Mouse (Mus musculus): Measurements from ENCODE around the gene Cntnap1.
A peak's percentile ranks its signal among the peaks of the same experiment; 100 is the strongest.
"Not testable (repeated sequence)": the region's sequence is repeated elsewhere in the genome, so short reads cannot be mapped to it uniquely, and the experiment has no call there.

Cntnap1 gene

GRCm38 (mm10) chr11:101151063-101151462 lies 19.3 kb upstream of the Cntnap1 start:
- no peak for DNase-seq

GRCm38 (mm10) chr11:101152825-101153224 lies 17.5 kb upstream of the Cntnap1 start:
- no peak for DNase-seq

- DNase-seq = no peak
Measured at GRCm38 (mm10) chr11:101154648-101155047, 15.7 kb upstream of the Cntnap1 start.

DNA sequence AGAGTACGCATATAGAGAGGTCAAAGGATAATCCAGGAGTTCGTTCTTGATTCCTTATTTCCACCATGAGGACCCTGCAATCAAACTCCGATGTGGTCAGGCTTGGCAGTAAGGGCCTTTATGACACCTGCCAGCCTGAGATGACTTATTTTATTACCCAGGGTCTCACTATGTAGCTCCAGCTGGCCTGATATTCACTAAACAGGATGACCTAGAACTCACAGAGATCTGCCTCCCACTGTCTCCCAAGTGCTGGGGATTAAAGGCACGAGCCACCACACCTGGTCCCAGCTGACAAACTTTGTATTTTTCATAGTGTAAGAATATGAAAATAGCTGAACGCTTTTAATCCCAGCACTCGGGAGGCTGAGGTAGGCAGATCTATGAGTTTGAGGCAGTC lies 15.2 kb upstream of the Cntnap1 start:
- DNase-seq = no peak

- DNase-seq = peak; percentile 79
Measured at GRCm38 (mm10) chr11:101155728-101156371, 14.5 kb upstream of the Cntnap1 start, which contains the start of gene Tubg2. Gene Tubg2, plus strand, starts transcription at chr11:101155907.

- not testable (repeated sequence) for DNase-seq
Measured at GRCm38 (mm10) chr11:101160151-101160550, 10.2 kb upstream of the Cntnap1 start.

- DNase-seq = not testable (repeated sequence)
Measured at GRCm38 (mm10) chr11:101160981-101161505, 9.3 kb upstream of the Cntnap1 start.

DNA sequence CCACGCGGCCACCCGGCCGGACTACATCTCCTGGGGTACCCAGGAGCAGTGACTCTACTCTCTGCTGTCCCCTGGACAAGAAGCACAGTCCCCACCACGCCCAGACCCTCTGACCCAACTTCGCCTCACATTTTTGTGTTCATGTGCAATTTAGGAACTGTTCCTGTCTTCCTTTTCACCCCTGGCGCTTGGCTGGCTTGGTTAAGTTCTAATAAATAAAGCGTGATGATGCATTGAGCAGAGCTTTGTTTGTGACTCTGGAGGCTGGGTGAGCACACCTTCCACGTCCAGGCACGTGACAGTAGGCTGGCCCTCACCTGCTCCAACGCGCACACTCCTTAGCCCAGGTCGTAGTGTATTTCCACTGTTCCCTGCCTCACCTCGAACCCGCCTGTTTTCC lies 8.8 kb upstream of the Cntnap1 start:
- no peak for DNase-seq

GRCm38 (mm10) chr11:101162301-101162700 lies 8.0 kb upstream of the Cntnap1 start:
- DNase-seq = no peak

DNA sequence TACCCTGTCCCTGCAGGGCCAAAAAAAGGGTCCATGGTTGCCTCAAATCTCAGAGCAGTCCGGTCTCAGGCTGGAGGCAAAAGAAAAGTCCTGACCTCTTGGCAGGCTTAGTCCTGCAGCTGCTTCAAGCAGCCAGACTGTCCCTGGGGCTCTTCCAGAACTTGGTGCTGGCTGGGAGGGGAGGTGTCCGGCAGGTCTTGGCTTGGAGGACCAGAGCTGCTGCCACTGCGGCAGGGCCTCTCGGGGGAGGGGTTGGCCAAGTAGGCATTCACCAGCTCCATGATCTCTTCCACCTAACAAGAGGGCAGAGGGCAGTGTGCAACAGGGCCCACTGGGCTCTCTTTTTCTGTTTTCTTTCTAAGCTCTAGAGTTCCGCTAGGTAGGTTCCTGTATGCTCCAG lies 7.6 kb upstream of the Cntnap1 start:
- DNase-seq = peak; percentile 68

DNA sequence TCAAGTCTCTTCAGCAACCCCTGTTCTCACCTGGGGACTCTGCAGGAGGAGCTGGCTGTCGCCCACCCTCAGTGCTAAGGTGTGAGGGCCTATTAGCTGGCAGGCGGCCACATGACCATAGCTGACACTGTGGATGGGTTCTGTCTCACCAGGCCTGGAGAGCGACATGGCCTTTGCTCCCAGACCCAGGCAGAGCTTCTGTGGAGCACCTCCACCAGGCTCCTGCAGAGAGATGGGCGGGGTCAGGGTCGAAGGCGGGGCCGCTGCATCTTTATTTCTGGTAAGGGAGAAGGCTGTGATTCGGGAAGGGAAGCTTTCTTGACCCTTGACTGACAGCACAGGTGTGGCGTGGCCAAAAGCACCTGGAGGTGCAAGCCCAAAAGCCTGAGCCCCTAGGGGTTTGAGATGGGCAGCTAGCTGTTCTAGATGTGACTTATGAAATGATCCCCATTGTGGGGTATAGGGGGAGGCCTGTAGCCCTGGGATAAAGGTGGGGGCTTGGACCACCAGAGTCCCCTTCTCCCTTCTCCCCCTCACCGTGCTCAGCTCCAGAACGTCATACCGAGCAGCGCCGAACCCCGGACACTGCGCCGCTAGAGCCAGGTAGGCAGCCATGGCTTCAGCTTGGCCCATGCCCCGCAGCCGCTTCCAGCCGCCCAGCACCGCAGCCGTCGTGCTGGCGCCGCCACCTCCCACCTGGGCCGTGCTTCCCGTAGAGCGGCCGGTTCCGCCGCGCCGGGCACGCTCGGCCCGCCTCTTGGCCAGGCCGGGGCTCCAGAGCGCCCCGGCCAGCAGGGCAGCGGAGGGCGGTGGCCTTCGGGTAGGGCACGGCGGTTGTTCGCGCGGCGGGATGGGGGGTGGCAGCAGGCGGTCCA lies 6.6 kb upstream of the Cntnap1 start:
- DNase-seq = peak; percentile 67

- DNase-seq = no peak
Measured at GRCm38 (mm10) chr11:101164351-101164665, 6.0 kb upstream of the Cntnap1 start.

GRCm38 (mm10) chr11:101164677-101165580 lies 5.4 kb upstream of the Cntnap1 start:
- no peak for DNase-seq

DNA sequence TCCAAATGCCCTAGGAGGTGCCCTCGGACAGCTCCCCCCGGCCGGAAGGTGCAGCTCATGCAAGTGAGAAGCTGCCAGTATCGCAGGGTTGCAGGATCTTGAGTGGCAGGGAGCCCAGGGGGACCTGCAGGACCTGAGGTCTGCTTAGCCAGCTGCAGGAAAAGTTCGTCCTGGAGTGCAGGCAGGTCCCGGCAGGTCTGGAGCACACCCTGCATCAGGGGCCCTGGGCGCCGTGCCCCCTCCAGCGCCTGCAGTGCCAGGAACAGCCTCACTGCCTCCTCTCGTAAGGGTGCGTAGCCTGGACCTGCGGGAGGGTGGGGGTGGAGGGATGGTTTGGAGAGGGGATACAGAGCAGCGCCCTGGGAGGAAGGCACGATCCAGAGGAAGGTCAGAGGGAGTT lies 4.0 kb upstream of the Cntnap1 start:
- no peak for DNase-seq

DNA sequence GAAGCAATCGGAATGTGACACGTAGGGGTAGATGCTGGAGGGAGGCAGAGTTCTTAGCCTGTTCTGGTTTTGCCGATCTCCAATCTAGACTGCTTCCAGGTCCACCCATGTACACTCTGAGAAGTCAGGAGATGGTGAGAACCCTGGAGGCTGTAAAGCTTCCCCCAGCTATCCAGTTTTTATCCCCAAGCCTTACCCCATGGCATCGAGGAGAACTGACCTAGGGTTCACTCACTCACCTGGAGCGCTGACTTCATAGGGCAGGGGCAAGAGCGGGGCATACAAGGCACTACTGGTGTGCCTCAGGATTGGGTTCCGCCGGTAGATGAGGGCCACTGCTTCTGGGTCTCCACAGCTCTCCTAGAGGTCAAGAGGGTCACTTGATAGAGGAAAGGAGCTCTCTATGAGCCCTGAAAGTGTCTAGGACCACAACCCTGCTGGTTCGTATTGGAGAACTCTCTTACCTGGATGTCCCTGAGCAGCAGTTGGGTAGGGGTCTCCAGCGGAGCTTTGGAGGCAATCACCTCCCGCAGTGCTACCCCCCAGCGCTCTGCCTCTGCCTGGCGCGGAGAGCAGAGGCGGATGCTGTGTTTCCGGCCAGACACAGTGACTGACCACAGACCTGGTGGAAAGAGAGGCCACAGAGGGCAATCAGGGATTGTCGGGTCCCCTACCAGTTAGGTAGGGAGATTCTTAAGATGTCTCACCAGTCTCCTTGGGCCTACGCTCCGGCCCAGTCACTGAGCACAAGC lies 2.9 kb upstream of the Cntnap1 start:
- no peak for DNase-seq

DNA sequence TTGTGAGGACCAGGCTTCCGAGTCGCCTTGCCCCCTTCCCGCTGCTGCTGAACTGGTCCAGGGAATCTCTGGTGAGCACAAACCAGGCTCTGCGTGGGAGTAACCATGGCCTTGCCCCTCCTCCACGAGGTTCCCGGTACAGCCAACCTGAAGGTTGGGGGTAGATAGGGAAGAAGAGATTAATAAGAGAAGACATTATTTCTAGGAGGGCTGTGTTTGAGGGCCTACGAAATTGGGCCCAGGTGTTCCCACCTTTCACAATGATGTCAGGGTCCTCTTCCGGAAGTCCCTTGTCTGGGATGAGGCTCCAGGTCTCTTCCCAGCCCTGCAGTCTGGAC lies 2.4 kb upstream of the Cntnap1 start:
- DNase-seq = no peak

GRCm38 (mm10) chr11:101168301-101168980 lies 1.9 kb upstream of the Cntnap1 start:
- peak; percentile 87 for DNase-seq

DNA sequence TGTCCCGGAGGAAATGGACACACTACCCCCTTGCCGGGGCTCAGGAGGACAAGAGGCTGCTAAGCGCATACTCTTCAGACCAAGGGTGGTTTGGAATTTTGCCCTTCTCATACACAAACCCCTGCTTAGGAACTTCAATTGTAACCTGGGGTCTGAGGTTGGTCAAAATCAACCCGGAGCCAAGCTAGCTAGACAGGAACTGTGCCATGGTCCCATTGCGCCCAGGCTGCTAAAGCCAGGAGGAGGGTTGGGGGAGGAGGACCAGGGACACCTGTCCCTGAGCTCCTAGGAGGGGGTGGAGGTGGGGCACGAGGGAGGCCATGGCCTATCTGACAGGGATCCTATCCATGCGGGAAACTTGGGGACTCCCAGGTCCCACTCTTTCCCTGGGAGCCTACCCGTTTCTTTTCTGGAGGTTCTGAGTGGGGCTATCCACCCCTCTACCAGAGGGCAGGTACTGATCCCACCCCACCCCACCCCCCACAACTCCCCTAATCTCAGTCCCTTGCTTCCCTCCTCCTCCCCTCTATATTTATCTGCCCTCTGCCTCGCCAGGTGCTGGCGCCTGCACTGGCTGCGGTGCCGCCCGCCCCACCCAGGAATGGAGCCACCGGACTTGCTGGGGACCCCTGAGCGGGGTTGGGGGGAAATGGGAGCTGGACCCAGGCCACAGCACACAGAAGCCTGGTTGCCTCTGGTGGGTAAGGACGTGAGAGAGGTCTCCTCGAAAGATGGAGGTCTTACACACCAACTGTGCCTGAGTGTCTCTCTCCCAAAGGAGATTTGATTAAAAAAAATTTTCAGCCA lies 819 bp upstream of the Cntnap1 start:
- DNase-seq = no peak

DNA sequence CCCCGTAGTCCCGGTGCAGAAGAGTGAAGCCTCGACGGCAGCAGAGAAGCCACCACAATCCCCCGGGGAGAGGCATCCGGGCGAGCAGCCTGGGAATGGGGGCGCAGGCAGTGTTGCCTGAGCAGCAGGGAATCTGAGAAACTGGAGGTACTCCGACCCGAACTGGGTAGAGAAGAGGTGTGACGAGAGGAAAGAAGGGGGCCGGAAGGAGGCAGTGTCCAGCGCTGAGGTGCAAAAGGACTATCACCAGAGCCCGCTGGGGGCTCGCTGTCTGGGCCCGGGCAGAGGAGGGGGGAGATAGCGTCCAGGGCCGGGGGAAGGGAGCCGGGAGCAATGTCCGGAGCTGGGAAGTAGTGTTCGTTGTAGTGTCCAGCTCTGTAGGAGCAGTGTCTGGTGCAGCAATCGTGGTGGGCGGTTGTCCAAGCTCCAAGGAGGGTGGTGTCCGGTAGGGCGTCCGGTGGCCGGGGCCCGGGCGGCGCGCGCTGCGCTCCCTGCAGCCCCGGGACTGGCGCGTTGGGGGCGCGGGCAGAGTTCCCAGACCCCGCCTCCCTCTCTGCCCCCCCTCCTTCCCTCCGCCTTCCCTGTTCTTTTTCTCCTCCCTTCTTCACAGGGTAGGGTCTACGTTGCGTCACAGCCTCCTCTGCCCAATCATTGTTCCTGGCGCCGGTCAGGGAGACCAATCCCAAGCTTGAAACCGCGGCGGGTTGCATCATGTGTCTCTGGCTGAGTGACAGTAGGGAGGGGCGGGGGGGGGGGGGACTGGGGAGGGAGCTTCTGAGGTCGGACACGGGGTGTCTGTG lies 688 bp downstream of the Cntnap1 start, which contains the start of gene Plekhh3:
Plekhh3 (minus strand) TSS at position 541 of the 800 bp plus-strand sequence.
- DNase-seq = peak; percentile 97

All from kidney, postnatal 10 days (tissue).